Mouse (Mus musculus): ENCODE results near the gene Dnm3. TPM values are rescaled to one million over a fixed set of nuclear protein-coding genes. Genes with fewer than 3 reads are reported as not detected.
A peak's percentile ranks its signal among the peaks of the same experiment; 100 is the strongest.

Dnm3 gene
- polyA plus RNA-seq, 1 experiment from 2014 or later, result 35.6 TPM

DNA sequence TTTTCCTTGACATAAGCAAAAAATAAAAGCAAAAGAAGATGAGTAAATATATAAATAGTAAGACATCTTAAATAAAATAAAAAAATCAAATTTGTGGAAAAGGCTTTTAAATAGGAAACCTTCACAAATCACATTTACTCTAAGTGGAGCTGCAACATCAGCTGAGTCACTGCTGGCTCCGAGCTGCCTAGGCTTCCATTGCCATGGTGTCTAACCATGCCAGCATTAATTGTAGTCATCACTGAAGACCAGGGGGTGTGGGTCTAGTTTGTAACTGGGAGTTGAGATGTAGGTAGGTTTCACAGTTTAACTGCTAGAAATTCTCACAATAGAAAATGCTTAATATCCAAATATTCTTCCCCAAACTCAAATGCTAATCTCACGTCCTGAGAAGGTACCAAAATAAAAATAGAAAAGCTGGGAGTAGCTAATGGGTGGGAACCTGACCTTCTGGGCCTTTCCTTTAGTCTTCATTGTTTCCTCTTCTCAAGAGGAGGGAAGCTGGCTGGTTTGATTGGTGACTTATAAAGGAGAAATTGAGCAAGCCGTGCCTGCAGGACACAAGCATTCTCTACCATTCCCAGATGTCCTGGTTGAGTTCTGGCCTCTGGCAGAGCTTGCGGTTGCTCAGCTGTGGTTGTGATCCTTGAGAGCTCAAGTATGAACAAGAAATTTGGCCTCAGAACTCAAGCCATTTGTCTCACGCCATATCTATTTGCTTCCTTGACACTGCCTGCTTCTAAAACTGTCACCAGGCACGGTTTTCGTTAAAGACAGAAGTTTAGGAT is 377.6 kb downstream of the Dnm3 start:
- DNase-seq (ENCODE audit: low read depth, low spot score) (peak; percentile 84), ATAC-seq (peak; percentile 57)
- no peak for TF ChIP-seq CTCF (IDR thresholded peaks at IDR 0.05)
- in situ Hi-C loops (cut with MboI; ENCODE audit: low pct_unique_long_range_greater_than_20kb), result no loop called here
- no peaks in the 10 kb centered on the region for H3K27me3 ChIP-seq
- POLR2A ChIA-PET, result interaction anchor here (0.6 kb wide), 1 partner anchor 11 kb away, joined by 3 read pairs; no protein-coding TSS in a partner anchor
- CTCF ChIA-PET, result interaction anchor here (1.1 to 2.3 kb wide), 2 partner anchors 12 to 16 kb away, joined by 3 to 9 read pairs; no protein-coding TSS in a partner anchor

DNA sequence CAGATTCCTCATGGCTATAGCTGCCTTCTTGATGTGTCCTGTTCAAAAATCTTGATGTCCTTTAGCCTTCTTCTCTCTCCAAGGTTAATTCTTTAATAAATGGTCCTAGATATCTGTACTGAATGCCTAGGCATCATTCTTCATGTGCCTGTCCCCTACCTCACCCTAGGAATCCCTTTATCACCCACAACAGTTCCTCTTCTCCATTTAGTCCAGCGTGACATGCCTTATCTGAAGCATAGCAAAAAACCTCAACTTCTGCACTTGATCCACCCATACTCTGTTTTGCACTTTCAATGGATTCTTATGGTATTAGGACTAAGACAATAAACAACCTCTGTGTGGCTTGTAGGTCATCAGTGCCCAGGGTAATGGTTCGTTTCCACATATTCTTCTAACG is 378.6 kb downstream of the Dnm3 start:
- ATAC-seq, result no peak
- CTCF ChIA-PET, result no interaction called here
- no peaks in the 10 kb centered on the region for H3K27me3 ChIP-seq
- no peak for TF ChIP-seq CTCF (IDR thresholded peaks at IDR 0.05)
- POLR2A ChIA-PET, result no interaction called here
- DNase-seq (ENCODE audit: low read depth, low spot score), result no peak
- in situ Hi-C loops (cut with MboI; ENCODE audit: low pct_unique_long_range_greater_than_20kb), result loop anchor here (5.0 to 10.0 kb wide), 3 partner anchors 33 to 216 kb away; no protein-coding TSS in a partner anchor

DNA sequence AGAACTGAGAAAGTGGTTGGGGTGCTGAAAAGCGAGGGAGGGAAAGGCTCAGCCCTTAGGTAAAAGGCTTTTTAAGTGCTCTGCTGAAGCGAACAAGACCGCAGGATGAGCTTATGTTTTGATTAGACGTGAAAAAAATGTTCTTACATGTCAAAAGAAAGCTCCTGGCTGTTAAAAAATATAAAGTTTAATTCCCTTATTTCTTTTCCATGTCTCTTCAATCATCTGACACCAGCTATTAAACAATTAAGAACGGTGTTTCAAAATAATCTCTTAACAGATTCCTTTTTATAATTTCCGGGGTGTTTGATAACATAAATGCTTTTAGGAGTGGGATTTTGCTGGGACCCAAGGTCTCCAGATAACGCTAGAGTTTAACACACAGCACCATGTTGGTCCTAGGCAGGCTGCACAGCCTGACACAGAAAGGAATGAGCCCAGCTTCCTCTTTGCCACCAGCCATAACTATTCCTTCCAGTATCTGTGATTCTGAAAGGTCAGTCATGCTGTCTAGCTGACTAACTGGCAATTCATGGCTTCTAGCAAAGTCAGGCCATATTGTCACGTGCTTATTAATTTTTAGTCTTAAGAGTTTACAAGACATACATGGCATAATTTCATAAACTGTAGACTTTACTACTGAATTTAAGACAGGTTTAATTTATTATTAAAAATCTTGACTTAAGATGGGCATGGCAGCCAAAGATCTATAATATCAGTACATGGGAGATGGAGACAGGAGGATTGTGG is 383.1 kb downstream of the Dnm3 start:
- POLR2A ChIA-PET, result no interaction called here
- H3K27me3 ChIP-seq, result no peaks in the 10 kb centered on the region

DNA sequence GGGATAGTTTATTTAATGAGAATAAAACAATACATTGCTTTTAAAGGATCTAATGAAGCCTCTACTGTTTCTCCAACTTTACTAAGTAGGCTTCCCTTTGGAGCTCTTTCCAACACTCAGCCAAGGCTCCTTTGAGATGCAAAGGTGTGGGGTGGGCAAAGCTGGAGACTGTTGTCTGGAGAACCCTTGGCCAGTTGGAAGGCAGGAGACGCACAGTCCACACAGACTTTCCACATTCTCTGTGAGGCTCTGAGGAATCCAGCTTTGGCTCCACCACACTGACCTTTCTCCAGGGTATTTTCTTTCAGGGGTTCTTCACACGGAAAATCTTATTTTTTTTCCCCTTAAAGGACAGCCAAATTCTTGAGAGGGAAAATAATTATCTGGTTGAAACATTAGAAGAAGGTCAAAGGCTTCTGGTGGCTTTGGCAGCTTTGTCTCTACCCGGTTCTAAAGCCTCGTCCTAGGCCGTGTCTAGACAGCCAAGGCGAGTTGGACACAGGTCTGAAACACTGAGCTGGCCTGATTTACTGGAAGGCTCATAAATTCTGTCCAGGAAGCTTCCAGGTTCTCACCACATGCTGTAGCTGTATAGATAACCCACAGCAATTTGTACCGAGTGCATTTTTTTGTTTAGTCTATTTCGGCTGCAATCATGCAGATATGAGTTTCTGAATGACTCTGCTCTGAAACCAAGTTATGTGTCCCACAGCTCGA is 383.9 kb downstream of the Dnm3 start:
- CTCF ChIA-PET, result interaction anchor here (0.7 to 2.5 kb wide), 8 partner anchors 8 to 182 kb away, joined by 3 to 9 read pairs (median 4); no protein-coding TSS in a partner anchor
- in situ Hi-C loops (cut with MboI; ENCODE audit: low pct_unique_long_range_greater_than_20kb), result loop anchor here (10.0 kb wide), 1 partner anchor 221 kb away; no protein-coding TSS in a partner anchor
- DNase-seq (ENCODE audit: low read depth, low spot score) (peak; percentile 93), ATAC-seq (peak; percentile 86)
- TF ChIP-seq CTCF (IDR thresholded peaks at IDR 0.05), result no peak
- POLR2A ChIA-PET, result no interaction called here
- no peaks in the 10 kb centered on the region for H3K27me3 ChIP-seq

More for the DNA sequence above, 383.1 kb downstream of the Dnm3 start:
- in situ Hi-C loops (cut with MboI; ENCODE audit: low pct_unique_long_range_greater_than_20kb), result loop anchor here (5.0 to 10.0 kb wide), 3 partner anchors 38 to 220 kb away; no protein-coding TSS in a partner anchor
- CTCF ChIA-PET, result interaction anchor here (0.7 to 2.5 kb wide), 6 partner anchors 9 to 181 kb away, joined by 3 to 9 read pairs (median 4); no protein-coding TSS in a partner anchor
- TF ChIP-seq CTCF (IDR thresholded peaks at IDR 0.05), result no peak
- no peak for ATAC-seq
- DNase-seq (ENCODE audit: low read depth, low spot score), result no peak

- in situ Hi-C loops (cut with MboI; ENCODE audit: low pct_unique_long_range_greater_than_20kb), result loop anchor here (10.0 kb wide), 1 partner anchor 222 kb away; no protein-coding TSS in a partner anchor
- DNase-seq (ENCODE audit: low read depth, low spot score), result no peak
- no peaks in the 10 kb centered on the region for H3K27me3 ChIP-seq
- POLR2A ChIA-PET, result no interaction called here
- no peak for TF ChIP-seq CTCF (IDR thresholded peaks at IDR 0.05)
- CTCF ChIA-PET, result interaction anchor here (1.0 to 2.5 kb wide), 3 partner anchors 11 to 70 kb away, joined by 3 to 9 read pairs (median 4); no protein-coding TSS in a partner anchor
- ATAC-seq, result no peak
Measured at GRCm38 (mm10) chr1:162092899-162093659, 384.8 kb downstream of the Dnm3 start.

DNA sequence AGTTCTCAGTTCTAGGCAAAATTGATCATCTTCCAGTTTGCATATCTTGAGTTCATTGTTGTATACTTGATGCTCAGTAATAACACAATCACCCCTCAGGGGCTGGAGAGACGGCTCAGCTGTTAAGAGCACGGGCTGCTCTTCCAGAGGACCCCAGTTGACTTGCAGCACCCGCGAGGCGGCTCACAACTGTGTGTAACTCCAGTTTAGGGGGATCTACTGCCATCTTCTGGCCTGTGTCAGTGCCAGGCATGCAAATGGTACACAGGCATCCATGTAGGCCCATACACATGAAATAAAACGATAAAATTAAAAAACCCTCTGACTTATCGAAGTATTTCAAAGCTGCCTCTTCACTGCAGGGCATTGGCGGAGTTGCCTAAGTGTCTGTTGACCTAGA is 385.4 kb downstream of the Dnm3 start:
- ATAC-seq, result no peak

GRCm38 (mm10) chr1:162083886-162084478 is 393.9 kb downstream of the Dnm3 start:
- no peak for DNase-seq (ENCODE audit: low read depth, low spot score)
- in situ Hi-C loops (cut with MboI; ENCODE audit: low pct_unique_long_range_greater_than_20kb), result no loop called here
- no peak for ATAC-seq
- no peaks in the 10 kb centered on the region for H3K27me3 ChIP-seq
- ChIA-PET CTCF (interaction anchor here (0.9 to 1.5 kb wide), 3 partner anchors 9 to 23 kb away, joined by 3 to 7 read pairs (median 3); no protein-coding TSS in a partner anchor), POLR2A (no interaction called here)
- no peak for TF ChIP-seq CTCF (IDR thresholded peaks at IDR 0.05)

More for the DNA sequence above, 385.4 kb downstream of the Dnm3 start:
- peak; percentile 13 for TF ChIP-seq CTCF (IDR thresholded peaks at IDR 0.05)
- H3K27me3 ChIP-seq, result no peaks in the 10 kb centered on the region
- POLR2A ChIA-PET, result no interaction called here
- CTCF ChIA-PET, result interaction anchor here (2.5 kb wide), 1 partner anchor 11 kb away, joined by 9 read pairs; no protein-coding TSS in a partner anchor
- in situ Hi-C loops (cut with MboI; ENCODE audit: low pct_unique_long_range_greater_than_20kb), result loop anchor here (10.0 kb wide), 1 partner anchor 222 kb away; no protein-coding TSS in a partner anchor
- no peak for DNase-seq (ENCODE audit: low read depth, low spot score)

DNA sequence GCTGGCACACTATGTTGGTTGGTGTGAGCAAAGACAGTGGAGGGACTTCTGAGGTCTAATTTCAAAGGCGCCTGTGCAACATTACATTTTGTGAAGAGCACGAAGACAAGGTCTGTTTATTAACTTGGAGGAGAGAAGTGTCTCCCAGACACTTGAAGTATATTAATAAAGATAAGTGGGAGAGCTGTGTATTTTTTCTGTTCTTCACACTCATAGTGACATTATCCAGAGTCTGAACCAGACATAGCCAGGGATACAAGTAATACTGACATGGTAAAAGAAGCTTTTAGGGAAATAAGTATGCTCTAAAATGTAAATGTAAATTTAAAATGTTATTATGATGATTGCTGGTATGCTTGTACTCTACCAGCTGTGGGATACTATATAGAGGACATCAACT is 394.5 kb downstream of the Dnm3 start:
- no peak for DNase-seq (ENCODE audit: low read depth, low spot score)
- TF ChIP-seq CTCF (IDR thresholded peaks at IDR 0.05), result no peak
- in situ Hi-C loops (cut with MboI; ENCODE audit: low pct_unique_long_range_greater_than_20kb), result no loop called here
- ATAC-seq, result no peak
- H3K27me3 ChIP-seq, result no peaks in the 10 kb centered on the region
- POLR2A ChIA-PET, result no interaction called here
- CTCF ChIA-PET, result interaction anchor here (0.9 to 1.5 kb wide), 2 partner anchors 8 to 17 kb away, joined by 3 to 7 read pairs; no protein-coding TSS in a partner anchor

DNA sequence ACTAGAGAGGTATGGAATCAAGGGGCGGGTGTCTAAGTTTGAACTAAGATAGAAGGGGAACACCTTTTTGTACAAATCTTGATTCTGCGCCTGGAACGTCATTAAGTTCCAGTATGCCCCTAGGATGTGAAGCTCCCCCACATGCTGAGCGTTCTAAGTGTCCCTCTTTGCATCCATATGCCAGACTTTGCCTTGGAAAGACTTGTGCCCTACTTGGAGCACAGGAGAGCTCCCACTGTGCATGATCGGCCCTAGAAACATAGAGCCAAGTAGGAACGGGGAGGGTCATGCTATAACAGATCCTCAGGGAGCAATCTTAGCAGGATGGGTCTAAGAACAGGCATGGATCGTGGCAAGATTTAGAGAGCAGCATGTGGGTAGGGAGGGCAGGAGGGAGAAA is 395.1 kb downstream of the Dnm3 start:
- in situ Hi-C loops (cut with MboI; ENCODE audit: low pct_unique_long_range_greater_than_20kb), result no loop called here
- ChIA-PET CTCF (interaction anchor here (1.1 to 2.1 kb wide), 2 partner anchors 11 to 247 kb away, joined by 3 to 9 read pairs; no protein-coding TSS in a partner anchor), POLR2A (no interaction called here)
- TF ChIP-seq CTCF (IDR thresholded peaks at IDR 0.05), result no peak
- no peaks in the 10 kb centered on the region for H3K27me3 ChIP-seq
- DNase-seq (ENCODE audit: low read depth, low spot score) (no peak), ATAC-seq (no peak)
